Mouse (Mus musculus) bone marrow, adult 2 months (tissue): ENCODE data around the gene Myo18a.

ENCODE experiments used
- CTCF ChIP-seq: fragments of 200-500 bp; IDR thresholded peaks from 2 replicates; pipeline ENCODE4 v1.5.1; 2011; ENCODE audit warnings: low read length, control low read depth; ENCODE audit not compliant: control insufficient read depth, insufficient read depth
- POLR2A ChIP-seq: fragments of 200-500 bp; IDR thresholded peaks from 2 replicates; pipeline ENCODE4 v1.6.1; 2011; ENCODE audit warnings: low read depth, mild to moderate bottlenecking, control low read depth, low read length, borderline replicate concordance; ENCODE audit not compliant: control insufficient read depth

GRCm38 (mm10) chr11:77892883-77893282 is 129.8 kb downstream of the Myo18a start:
- TF ChIP-seq POLR2A = no peak
- no peak for TF ChIP-seq CTCF
